Mouse (Mus musculus) bone marrow macrophage, adult 2 months (primary cell): ENCODE data around the gene Ntm.

ENCODE experiments used
- CTCF ChIP-seq: IDR thresholded peaks from 2 replicates; pipeline ENCODE4 v1.5.1; 2012; ENCODE audit warnings: low read depth, mild to moderate bottlenecking, low read length, moderate library complexity
- POLR2A ChIP-seq: IDR thresholded peaks from 2 replicates; pipeline ENCODE4 v1.6.1; 2012; ENCODE audit warnings: mild to moderate bottlenecking, low read depth, low read length, borderline replicate concordance

DNA sequence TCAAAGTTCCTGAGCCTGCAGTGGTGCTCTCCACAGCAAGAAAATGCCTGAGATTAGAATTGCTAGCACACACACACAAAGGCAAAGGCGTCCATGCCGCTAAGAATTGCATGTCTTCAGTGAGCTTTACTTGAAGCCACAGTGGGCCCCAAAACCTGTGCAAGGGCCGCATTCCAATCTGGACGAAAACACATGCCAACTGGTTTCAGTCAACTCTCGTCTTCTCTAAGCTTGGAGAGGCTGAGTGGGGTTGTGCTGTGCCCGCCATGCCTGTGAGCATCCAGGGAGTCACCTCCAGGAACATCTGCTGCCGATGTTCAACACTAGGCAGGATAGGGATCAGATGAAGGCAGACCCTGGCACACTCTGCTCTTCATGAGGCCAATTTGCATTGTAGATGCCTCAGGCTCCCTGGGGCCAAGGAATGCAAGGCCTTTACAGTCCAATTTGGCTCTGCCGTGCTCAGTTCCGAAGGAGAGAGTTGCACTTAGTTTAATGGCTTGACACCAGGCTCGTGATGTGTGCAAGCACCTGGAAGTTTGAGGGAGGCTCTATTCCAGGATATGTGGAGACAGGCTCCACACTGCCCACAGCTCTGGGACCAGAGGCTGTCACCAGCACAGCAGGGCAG is 739.9 kb downstream of the Ntm start:
- TF ChIP-seq CTCF: no peak
- TF ChIP-seq POLR2A: no peak
